Mouse (Mus musculus): ENCODE results near the gene St3gal6. TPM values are rescaled to one million over a fixed set of nuclear protein-coding genes. Genes with fewer than 3 reads are reported as not detected.

The St3gal6 gene
- total and polyA plus RNA-seq, 3 experiments: 4.0 to 8.9 TPM; not detected in 1

DNA sequence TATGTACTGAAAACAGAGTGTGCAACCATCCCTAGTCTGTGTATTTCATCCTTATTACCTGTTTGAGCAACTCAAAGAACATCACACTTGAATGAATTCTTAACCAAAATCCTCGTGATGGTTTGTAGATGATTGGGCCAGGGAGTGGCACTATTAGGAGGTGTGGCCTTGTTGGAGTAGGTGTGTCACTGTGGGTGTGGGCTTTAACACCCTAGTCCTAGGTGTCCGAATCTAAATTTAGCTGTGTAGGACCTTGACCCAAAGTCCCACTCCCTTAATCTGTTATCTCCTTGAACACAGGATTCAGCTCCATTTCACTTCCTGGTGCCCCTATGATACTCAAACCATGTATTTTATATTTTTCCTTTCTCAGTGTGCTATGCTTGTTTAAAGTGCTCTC is 37.2 kb upstream of the St3gal6 start:
- TF ChIP-seq ETS1 (IDR thresholded peaks at IDR 0.05; ENCODE audit: low read depth, low read length) (no peak), MXI1 (IDR thresholded peaks at IDR 0.05; ENCODE audit: low read depth, low read length) (no peak), RCOR1 (IDR thresholded peaks at IDR 0.05; ENCODE audit: low read depth, low read length) (no peak), CHD1 (IDR thresholded peaks at IDR 0.05; ENCODE audit: low read depth, low read length) (no peak)
- Histone ChIP-seq H3K9me3 (replicated peaks; ENCODE audit: insufficient read depth, low read length) (no peaks in the 10 kb centered on the region), H3K4me3 (ENCODE audit: control insufficient read depth in 1 of 2, insufficient read depth in 1 of 2, low read depth in 2 of 2, low read length in 2 of 2) (no peak overlapping the region), H3K9ac (ENCODE audit: control insufficient read depth, low read depth, low read length, poor library complexity, severe bottlenecking) (no peak overlapping the region), H3K27me3 (ENCODE audit: control insufficient read depth in 1 of 2, insufficient read depth in 2 of 2, low read length in 2 of 2) (no peaks in the 10 kb centered on the region), H3K79me2 (ENCODE audit: control insufficient read depth, insufficient read depth, low read length, poor library complexity) (no peaks in the 10 kb centered on the region), H3K27ac (ENCODE audit: control insufficient read depth, low read depth, low read length) (no peak overlapping the region), H3K4me1 (ENCODE audit: control insufficient read depth in 1 of 2, insufficient read depth in 2 of 2, low read length in 2 of 2) (no peaks in the 10 kb centered on the region), H3K36me3 (ENCODE audit: control insufficient read depth in 1 of 2, insufficient read depth in 2 of 2, low read length in 2 of 2) (peaks cover 0 to 3% of the 10 kb centered on the region in 2 experiments; a peak in 2 of 4 replicates)
- DNase-seq (ENCODE audit: low read depth, low spot score): no peak

DNA sequence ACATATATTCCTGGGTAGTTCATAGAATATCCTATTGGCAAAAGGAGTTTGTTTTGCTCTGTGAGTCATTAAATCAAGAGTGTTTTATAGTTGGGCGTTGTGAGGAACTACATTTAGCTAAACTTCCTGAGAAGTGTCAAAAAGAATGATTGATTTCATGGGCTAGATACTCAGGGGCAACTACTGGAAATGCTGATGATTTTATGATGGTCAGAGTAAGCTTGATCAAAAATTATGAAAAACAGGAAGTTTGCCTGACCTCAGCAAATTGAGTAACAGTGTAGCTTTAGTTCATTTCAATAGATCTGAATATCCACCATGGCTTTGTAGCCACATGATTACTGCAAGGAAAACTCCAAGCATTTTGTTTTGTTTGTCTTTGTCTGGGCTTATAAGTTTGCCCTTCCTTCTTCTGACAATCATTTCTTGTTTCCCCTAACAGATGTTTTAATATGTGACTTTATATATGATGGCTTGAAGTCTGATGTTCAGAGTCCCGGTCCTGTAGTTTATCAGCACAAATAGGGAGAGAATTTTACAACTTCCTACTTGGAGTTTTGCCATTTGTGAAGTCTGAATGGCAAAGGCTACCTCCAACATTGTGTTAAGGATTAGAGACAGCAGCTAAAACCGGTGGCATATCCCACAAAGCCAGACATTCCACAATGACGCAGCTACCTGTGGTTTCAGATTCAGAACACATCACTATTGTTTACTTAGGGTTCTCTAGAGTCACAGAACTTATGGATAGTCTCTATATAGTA is 32.2 kb upstream of the St3gal6 start:
- peaks cover 0 to 4% of the 10 kb centered on the region in 2 experiments; a peak in 1 of 4 replicates for H3K4me1 ChIP-seq (ENCODE audit: control insufficient read depth in 1 of 2, insufficient read depth in 2 of 2, low read length in 2 of 2)
- H3K27ac ChIP-seq (ENCODE audit: control insufficient read depth, low read depth, low read length): no peak overlapping the region
- H3K4me3 ChIP-seq (ENCODE audit: control insufficient read depth in 1 of 2, insufficient read depth in 1 of 2, low read depth in 2 of 2, low read length in 2 of 2): peak overlapping the region; percentile 22 to 27; a peak in 2 of 4 replicates
- no peaks in the 10 kb centered on the region for H3K79me2 ChIP-seq (ENCODE audit: control insufficient read depth, insufficient read depth, low read length, poor library complexity)
- TF ChIP-seq POLR2AphosphoS5 (IDR thresholded peaks at IDR 0.05; ENCODE audit: borderline replicate concordance, low read depth, low read length) (no peak), CHD1 (IDR thresholded peaks at IDR 0.05; ENCODE audit: low read depth, low read length) (no peak), CHD2 (IDR thresholded peaks at IDR 0.05; ENCODE audit: low read length) (no peak), MAZ (IDR thresholded peaks at IDR 0.05; ENCODE audit: low read depth, low read length) (no peak), HCFC1 (IDR thresholded peaks at IDR 0.05; ENCODE audit: low read depth, low read length) (no peak), NELFE (IDR thresholded peaks at IDR 0.05; ENCODE audit: low read depth, low read length) (no peak), ZNF384 (IDR thresholded peaks at IDR 0.05; ENCODE audit: low read depth, low read length) (no peak), ZKSCAN1 (IDR thresholded peaks at IDR 0.05; ENCODE audit: low read depth, low read length) (no peak), MAFK (IDR thresholded peaks at IDR 0.05; ENCODE audit: borderline replicate concordance, low read depth, low read length) (no peak), TBP (IDR thresholded peaks at IDR 0.05; ENCODE audit: low read depth, low read length) (no peak)
- H3K36me3 ChIP-seq (ENCODE audit: control insufficient read depth in 1 of 2, insufficient read depth in 2 of 2, low read length in 2 of 2): peaks cover 0 to 7% of the 10 kb centered on the region in 2 experiments; a peak in 2 of 4 replicates
- H3K9ac ChIP-seq (ENCODE audit: control insufficient read depth, low read depth, low read length, poor library complexity, severe bottlenecking): peak overlapping the region; percentile 8; the same call in 1 of the 2 replicates
- no peaks in the 10 kb centered on the region for H3K27me3 ChIP-seq (ENCODE audit: control insufficient read depth in 1 of 2, insufficient read depth in 2 of 2, low read length in 2 of 2)
- peak; percentile 24 for DNase-seq (ENCODE audit: low read depth, low spot score)
- H3K9me3 ChIP-seq (replicated peaks; ENCODE audit: insufficient read depth, low read length): no peaks in the 10 kb centered on the region

DNA sequence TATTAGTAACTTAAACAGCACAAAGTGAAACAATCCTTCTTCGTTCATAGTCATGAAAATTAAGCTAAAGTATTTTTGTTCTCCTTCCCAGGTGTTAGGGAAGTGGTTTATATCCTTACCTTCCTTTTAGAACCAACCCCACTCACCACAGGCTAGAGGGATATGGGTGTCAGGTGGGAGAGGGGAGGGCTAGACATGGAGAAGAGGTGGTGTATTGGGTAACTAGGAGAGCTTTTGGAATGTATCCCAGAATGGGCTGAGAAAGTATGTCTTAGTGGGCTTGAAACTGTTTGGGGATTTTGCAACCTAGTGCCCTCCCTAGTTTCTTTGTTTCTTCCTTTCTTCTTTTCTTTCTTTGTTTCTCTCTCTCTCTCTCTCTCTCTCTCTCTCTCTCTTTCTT is 30.6 kb upstream of the St3gal6 start:
- Histone ChIP-seq H3K9me3 (replicated peaks; ENCODE audit: insufficient read depth, low read length) (no peaks in the 10 kb centered on the region), H3K36me3 (ENCODE audit: control insufficient read depth in 1 of 2, insufficient read depth in 2 of 2, low read length in 2 of 2) (peaks cover 0 to 7% of the 10 kb centered on the region in 2 experiments; a peak in 2 of 4 replicates), H3K27me3 (ENCODE audit: control insufficient read depth in 1 of 2, insufficient read depth in 2 of 2, low read length in 2 of 2) (no peaks in the 10 kb centered on the region), H3K79me2 (ENCODE audit: control insufficient read depth, insufficient read depth, low read length, poor library complexity) (no peaks in the 10 kb centered on the region), H3K4me1 (ENCODE audit: control insufficient read depth in 1 of 2, insufficient read depth in 2 of 2, low read length in 2 of 2) (peaks cover 0 to 4% of the 10 kb centered on the region in 2 experiments; a peak in 1 of 4 replicates), H3K4me3 (ENCODE audit: control insufficient read depth in 1 of 2, insufficient read depth in 1 of 2, low read depth in 2 of 2, low read length in 2 of 2) (no peak overlapping the region), H3K9ac (ENCODE audit: control insufficient read depth, low read depth, low read length, poor library complexity, severe bottlenecking) (no peak overlapping the region), H3K27ac (ENCODE audit: control insufficient read depth, low read depth, low read length) (no peak overlapping the region)
- TF ChIP-seq BHLHE40 (IDR thresholded peaks at IDR 0.05; ENCODE audit: borderline replicate concordance, low read depth, low read length) (no peak), POLR2A (IDR thresholded peaks at IDR 0.05; ENCODE audit: control insufficient read depth in 1 of 2, insufficient read depth in 1 of 2, low read depth in 1 of 2, low read length in 2 of 2, poor library complexity in 1 of 2) (no peak), RCOR1 (IDR thresholded peaks at IDR 0.05; ENCODE audit: low read depth, low read length) (no peak), CTCF (IDR thresholded peaks at IDR 0.05 in 2 of 3, conservative IDR thresholded peaks at IDR 0.05 in 1 of 3; ENCODE audit: control insufficient read depth in 1 of 3, insufficient read depth in 1 of 3, low read depth in 2 of 3, low read length in 3 of 3, poor library complexity in 1 of 3, severe bottlenecking in 1 of 3) (no peak), CHD2 (IDR thresholded peaks at IDR 0.05; ENCODE audit: low read length) (no peak), ZKSCAN1 (IDR thresholded peaks at IDR 0.05; ENCODE audit: low read depth, low read length) (no peak), JUND (IDR thresholded peaks at IDR 0.05; ENCODE audit: low read depth, low read length) (no peak), MXI1 (IDR thresholded peaks at IDR 0.05; ENCODE audit: low read depth, low read length) (no peak), USF2 (IDR thresholded peaks at IDR 0.05; ENCODE audit: borderline replicate concordance in 1 of 2, insufficient read depth in 1 of 2, low read depth in 1 of 2, low read length in 2 of 2) (no peak), GATA1 (IDR thresholded peaks at IDR 0.05; ENCODE audit: low read depth, low read length) (no peak), TCF12 (IDR thresholded peaks at IDR 0.05; ENCODE audit: low read depth, low read length) (no peak), ZNF384 (IDR thresholded peaks at IDR 0.05; ENCODE audit: low read depth, low read length) (no peak)
- DNase-seq (ENCODE audit: low read depth, low spot score): no peak

Data from MEL (cell line).